Mouse (Mus musculus): Measurements from ENCODE around the gene Erbin.

DNA sequence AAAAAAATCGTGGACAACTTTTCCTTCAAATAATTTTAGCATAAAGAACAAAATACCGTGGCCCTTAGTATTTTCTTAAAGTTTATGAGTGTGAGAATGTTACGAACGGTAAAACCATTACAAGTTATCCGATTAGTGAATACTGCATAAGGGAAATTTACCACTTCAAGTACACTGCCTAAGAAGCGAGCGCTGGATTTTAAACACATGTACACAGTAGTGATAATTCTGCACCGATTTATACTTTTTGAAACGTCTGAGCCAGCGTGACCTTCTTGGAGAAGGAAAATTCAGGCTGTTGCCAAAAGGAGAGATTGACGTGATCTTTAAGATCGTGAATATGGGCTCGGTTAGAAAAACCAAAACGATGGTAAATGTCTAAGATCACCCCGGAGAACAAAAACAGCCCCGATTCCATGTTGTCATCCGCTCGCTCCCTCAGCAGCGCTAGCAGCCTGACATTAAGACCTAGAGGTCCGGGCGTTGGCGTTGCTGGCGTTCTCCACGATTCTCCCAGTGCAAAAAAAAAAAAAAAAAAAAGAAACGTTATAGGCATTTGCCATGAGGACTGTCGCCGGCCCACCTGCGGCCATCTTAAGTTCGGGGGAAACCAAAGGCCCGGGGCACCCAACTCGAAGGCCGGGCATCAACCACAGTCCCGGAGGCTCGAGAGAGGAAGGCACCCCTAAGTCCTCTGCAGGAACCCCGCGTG lies 146.8 kb downstream of the Erbin start:
- TF ChIP-seq HCFC1 (IDR thresholded peaks at IDR 0.05; ENCODE audit: borderline replicate concordance, insufficient read depth, low read length) (no peak), ZNF384 (IDR thresholded peaks at IDR 0.05; ENCODE audit: low read depth, low read length) (peak; percentile 95), MAFK (IDR thresholded peaks at IDR 0.05; ENCODE audit: insufficient read depth, low read depth, low read length) (no peak), ZC3H11A (IDR thresholded peaks at IDR 0.05; ENCODE audit: borderline replicate concordance, low read depth, low read length) (no peak)

Measured in ES-E14 (cell line).